Mouse (Mus musculus) hindbrain, postnatal 0 days (tissue): ENCODE results near the gene Zbtb20. TPM values are rescaled to one million over a fixed set of nuclear protein-coding genes. Genes with fewer than 3 reads are reported as not detected.
A peak's percentile ranks its signal among the peaks of the same experiment; 100 is the strongest.

Experiments used
- ATAC-seq: fragments of 200-750 bp; cut with Nextera tagmentation; 2 replicates; pipeline ENCODE4 v1.8.0; 2017; ENCODE audit warnings: mild to moderate bottlenecking, moderate TSS enrichment, moderate library complexity
- DNase-seq: peaks from one replicate; pipeline ENCODE4 v3.0.0-alpha.2; 2015; ENCODE audit warnings: low spot score
- H3K27ac ChIP-seq: fragments of 300-500 bp; sonication (generic); 2 replicates; pipeline ENCODE4 v1.5.1; 2014; ENCODE audit warnings: mild to moderate bottlenecking
- H3K27me3 ChIP-seq: fragments of 300-500 bp; sonication (generic); 2 replicates; pipeline ENCODE4 v1.6.1; 2014; ENCODE audit warnings: low read length, mixed read lengths; ENCODE audit not compliant: insufficient read depth
- H3K36me3 ChIP-seq: fragments of 300-500 bp; sonication (generic); 2 replicates; pipeline ENCODE4 v1.6.1; 2014; ENCODE audit warnings: low read length, mixed read lengths; ENCODE audit not compliant: insufficient read depth
- H3K4me1 ChIP-seq: fragments of 300-500 bp; sonication (generic); 2 replicates; pipeline ENCODE4 v1.6.1; 2014; ENCODE audit warnings: antibody characterized with exemption, low read length, mixed read lengths; ENCODE audit not compliant: insufficient read depth
- H3K4me2 ChIP-seq: fragments of 300-500 bp; sonication (generic); 2 replicates; pipeline ENCODE4 v1.6.1; 2014; ENCODE audit warnings: low read depth, mild to moderate bottlenecking, low read length, moderate library complexity, mixed read lengths
- H3K4me3 ChIP-seq: fragments of 300-500 bp; sonication (generic); 2 replicates; pipeline ENCODE4 v1.5.1; 2014; ENCODE audit warnings: low read length
- H3K9ac ChIP-seq: fragments of 300-500 bp; sonication (generic); replicated peaks from 2 replicates; pipeline ENCODE4 v1.6.1; 2014; ENCODE audit warnings: mild to moderate bottlenecking, low read length, moderate library complexity, mixed read lengths
- H3K9me3 ChIP-seq: fragments of 300-500 bp; sonication (generic); 2 replicates; pipeline ENCODE4 v1.6.1; 2016; ENCODE audit warnings: low read length, mixed read lengths
- CTCF ChIP-seq: IDR thresholded peaks from 2 replicates; pipeline ENCODE4 v1.5.1; 2016; ENCODE audit warnings: antibody characterized with exemption, control low read depth, low read depth
- WGBS: fragments of 180-500 bp; shearing (Covaris S2); extraction: QIAGEN DNeasy Blood & Tissue Kit; methylation state at CpG from one replicate; pipeline ENCODE4 v1.1.7; 2014; 5-methylcytosine and 5-hydroxymethylcytosine counted together
- polyA plus RNA-seq: library from polyadenylated mRNA; unstranded; fragments of >200 nt; fragmentation: Nextera tagmentation; extraction: Ambion mirVana; gene quantifications from 2 replicates; pipeline ENCODE4 v1.2.1, GENCODE M21; 2015
- total RNA-seq: library from RNA; depleted of rRNA; stranded (reverse); fragments of >200 nt; gene quantifications from 2 replicates; pipeline ENCODE4 v1.2.3, GENCODE M21; 2014

Zbtb20 gene
- total and polyA plus RNA-seq, 2 experiments from 2014 or later, result 35.2 to 38.0 TPM

DNA sequence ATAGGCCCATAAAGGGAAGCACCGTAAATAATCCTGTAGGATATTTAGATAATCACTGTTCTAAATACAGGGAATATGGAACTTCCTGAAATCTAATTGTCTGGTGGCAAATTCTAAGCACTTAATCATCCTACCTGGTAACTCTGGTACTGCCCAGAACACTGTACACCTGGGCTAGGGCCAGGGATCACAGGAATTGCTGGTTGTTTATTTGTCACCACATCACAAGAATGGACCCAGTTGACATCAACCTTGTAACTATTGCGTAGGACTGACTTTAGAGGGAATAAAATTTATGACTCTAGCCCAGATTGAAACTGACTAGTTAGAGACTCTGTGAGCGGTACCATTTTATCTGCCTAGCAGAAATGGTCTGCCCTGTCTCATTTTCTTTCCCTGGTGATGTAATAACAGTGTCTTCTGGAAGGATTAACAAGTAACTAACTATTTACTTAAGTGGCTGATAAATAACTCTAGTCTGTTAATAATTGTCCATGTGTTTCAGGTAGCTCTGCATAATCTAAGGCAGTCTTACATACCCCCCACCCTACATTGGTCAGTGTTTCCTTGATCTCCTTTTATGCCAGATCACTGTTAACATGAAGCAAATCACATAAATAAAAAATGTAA is 194.1 kb downstream of the Zbtb20 start:
- WGBS, result 95% methylated on average over 3 of the region's 3 CpGs
- Histone ChIP-seq H3K4me3 (no peak overlapping the region), H3K36me3 (no peaks in the 10 kb centered on the region), H3K9me3 (no peaks in the 10 kb centered on the region), H3K27me3 (no peaks in the 10 kb centered on the region), H3K9ac (no peak overlapping the region), H3K4me2 (no peak overlapping the region), H3K4me1 (0 out of 2 replicates have a peak, but pooled peaks cover 6% of the 10 kb centered on the region), H3K27ac (no peak overlapping the region)
- no peak for TF ChIP-seq CTCF
- DNase-seq (no peak), ATAC-seq (no peak)

DNA sequence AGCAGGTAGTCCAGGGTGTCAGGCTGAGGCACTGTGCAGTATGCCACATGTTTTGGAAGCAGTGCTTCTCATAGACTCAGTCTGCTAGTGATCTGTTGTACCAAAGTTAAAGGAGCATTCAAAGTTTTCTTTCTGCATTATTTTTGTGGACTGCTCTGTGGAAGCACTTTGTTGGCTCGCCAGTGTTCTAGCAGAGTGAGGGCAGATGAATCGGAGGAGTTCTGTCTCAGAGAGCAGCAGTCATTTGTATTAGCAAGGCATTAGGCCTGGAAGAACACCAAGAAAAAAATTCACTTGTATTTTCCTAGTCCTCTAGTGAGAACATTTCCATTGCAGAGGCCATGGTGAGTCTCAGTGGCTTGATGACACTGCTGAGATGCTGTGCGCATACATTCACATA is 196.2 kb downstream of the Zbtb20 start:
- 66% methylated on average over 3 of the region's 3 CpGs for WGBS
- Histone ChIP-seq H3K4me2 (no peak overlapping the region), H3K9me3 (no peaks in the 10 kb centered on the region), H3K27me3 (no peaks in the 10 kb centered on the region), H3K9ac (no peak overlapping the region), H3K4me1 (0 out of 2 replicates have a peak, but pooled peaks cover 6% of the 10 kb centered on the region), H3K4me3 (no peak overlapping the region), H3K27ac (no peak overlapping the region; the same call in 1 of the 2 replicates), H3K36me3 (no peaks in the 10 kb centered on the region)
- no peak for DNase-seq
- ATAC-seq, result no peak
- TF ChIP-seq CTCF, result no peak

DNA sequence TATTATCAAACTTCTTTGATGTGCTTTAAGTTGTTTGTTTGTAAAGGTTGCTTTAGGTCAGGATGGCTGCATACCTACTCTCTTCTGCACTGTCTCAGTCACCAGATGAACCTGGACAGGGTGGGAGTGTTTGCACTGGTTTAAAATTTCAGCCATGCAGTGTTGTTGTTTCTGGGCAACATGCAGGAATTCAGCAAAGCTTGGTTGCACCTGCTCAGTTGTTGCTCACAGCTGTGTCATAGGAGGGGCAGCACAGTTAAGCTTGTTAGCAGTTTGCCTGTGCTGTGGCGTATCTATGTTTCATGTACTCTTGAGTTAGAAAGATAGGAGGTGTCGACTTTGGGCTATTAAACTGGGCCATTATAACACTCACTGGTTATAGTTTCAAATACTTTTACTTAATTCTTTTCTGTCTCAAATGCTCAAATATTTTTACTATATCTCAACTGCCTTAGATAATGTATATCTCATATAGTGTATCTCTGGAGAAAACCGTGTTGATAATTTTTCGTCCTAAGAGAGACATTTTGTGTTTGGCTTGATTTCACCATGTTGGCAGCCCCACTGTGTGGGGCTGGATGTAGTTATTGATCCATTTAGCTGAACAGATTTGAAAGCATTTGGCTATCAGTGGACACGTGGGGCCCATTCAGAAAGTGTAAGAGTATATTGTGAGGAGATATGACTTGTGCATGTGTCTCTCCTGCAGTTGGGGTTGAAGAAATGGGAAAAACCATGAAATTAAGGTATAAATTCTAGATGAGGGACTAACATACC is 197.3 kb downstream of the Zbtb20 start:
- Histone ChIP-seq H3K27ac (no peak overlapping the region), H3K4me3 (no peak overlapping the region), H3K27me3 (no peaks in the 10 kb centered on the region), H3K36me3 (no peaks in the 10 kb centered on the region), H3K4me1 (0 out of 2 replicates have a peak, but pooled peaks cover 6% of the 10 kb centered on the region), H3K4me2 (no peak overlapping the region), H3K9ac (no peak overlapping the region), H3K9me3 (no peaks in the 10 kb centered on the region)
- ATAC-seq (no peak), DNase-seq (no peak)
- WGBS, result 73% methylated on average over 5 of the region's 5 CpGs
- TF ChIP-seq CTCF, result no peak

- Histone ChIP-seq H3K9me3 (no peaks in the 10 kb centered on the region), H3K4me3 (no peak overlapping the region), H3K36me3 (no peaks in the 10 kb centered on the region), H3K27ac (no peak overlapping the region), H3K4me2 (no peak overlapping the region), H3K9ac (no peak overlapping the region), H3K4me1 (no peaks in the 10 kb centered on the region), H3K27me3 (no peaks in the 10 kb centered on the region)
- no peak for TF ChIP-seq CTCF
- peak; percentile 53; the same call in 1 of the 2 replicates for ATAC-seq
- DNase-seq, result peak; percentile 56
- WGBS, result 58% methylated on average over 2 of the region's 2 CpGs
Observed at GRCm38 (mm10) chr16:43080403-43080802, 204.7 kb downstream of the Zbtb20 start.

DNA sequence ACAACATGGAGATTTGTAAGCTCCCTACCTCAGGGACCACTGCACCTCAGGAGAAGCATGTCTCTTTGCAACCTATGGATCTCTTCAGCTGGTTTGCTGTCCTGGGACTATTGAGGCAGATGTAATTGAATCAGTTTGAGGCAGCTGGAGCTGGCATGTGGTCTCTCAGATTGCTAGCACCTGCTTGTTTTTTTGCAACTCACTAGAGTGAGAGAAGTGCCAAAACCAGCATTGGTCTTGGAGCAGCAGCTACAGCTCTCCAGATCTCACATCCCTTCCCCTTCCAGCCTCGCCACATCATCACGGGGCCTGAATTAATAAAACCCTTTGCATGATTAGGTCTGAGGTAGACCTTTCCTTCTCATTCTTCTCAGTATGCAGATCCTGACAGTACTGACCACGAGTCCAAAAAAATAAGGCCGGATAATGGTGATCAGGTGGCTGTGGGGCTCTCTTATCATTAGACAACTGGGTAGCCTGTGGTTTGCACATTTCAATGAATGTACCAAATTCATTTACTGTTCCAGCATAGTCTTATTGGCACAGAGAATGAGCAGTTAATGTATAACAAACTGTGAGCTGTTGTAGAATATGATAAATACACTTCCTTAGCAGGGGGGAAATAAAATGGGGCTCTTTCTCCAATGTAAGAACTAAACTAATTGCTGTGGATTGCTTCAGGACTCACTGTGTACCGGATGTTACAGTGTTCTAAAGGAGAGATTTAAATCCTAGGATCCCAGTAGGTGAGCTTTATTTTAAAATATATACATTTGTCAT is 205.4 kb downstream of the Zbtb20 start:
- TF ChIP-seq CTCF, result no peak
- Histone ChIP-seq H3K4me2 (no peak overlapping the region), H3K4me1 (no peaks in the 10 kb centered on the region), H3K36me3 (no peaks in the 10 kb centered on the region), H3K4me3 (no peak overlapping the region), H3K9me3 (no peaks in the 10 kb centered on the region), H3K9ac (no peak overlapping the region), H3K27me3 (no peaks in the 10 kb centered on the region), H3K27ac (no peak overlapping the region)
- peak; percentile 69 for DNase-seq
- peak; percentile 71 for ATAC-seq
- WGBS, result 54% methylated on average over 5 of the region's 5 CpGs

- Histone ChIP-seq H3K36me3 (no peaks in the 10 kb centered on the region), H3K4me1 (no peaks in the 10 kb centered on the region), H3K27ac (no peak overlapping the region), H3K4me3 (no peak overlapping the region), H3K9ac (no peak overlapping the region), H3K4me2 (no peak overlapping the region), H3K27me3 (no peaks in the 10 kb centered on the region), H3K9me3 (no peaks in the 10 kb centered on the region)
- no peak for ATAC-seq
- no peak for TF ChIP-seq CTCF
- DNase-seq, result no peak
- WGBS, result 75% methylated on average over 6 of the region's 6 CpGs
Observed at GRCm38 (mm10) chr16:43081995-43082394, 206.3 kb downstream of the Zbtb20 start.
